In genomic region chr16:85151681-85152080, GRCm38 (mm10) we compare ENCODE assay signal across 11 mouse cellular contexts. TPM values are rescaled to one million over a fixed set of nuclear protein-coding genes. Genes with fewer than 3 reads are reported as not detected.
DNase-seq lines count a peak whose midpoint lies in the region; ATAC-seq and TF ChIP-seq lines count a peak whose summit lies in the region.
"Had no signal": no experiment of that assay in that cellular context is flagged by ENCODE, and none has a peak within 500 bp of the region (broad histone marks: within the 10 kb centered on the region; RNA-seq: fewer than 3 reads in every experiment).

No protein-coding gene starts in this region.

- 26% methylated on average over 7 of the region's 7 CpGs for WGBS in forebrain, embryonic 10.5 days
- 30% methylated on average over 7 of the region's 7 CpGs for WGBS in forebrain, embryonic 14.5 days
- 32% methylated on average over 7 of the region's 7 CpGs for WGBS in lung, embryonic 14.5 days
- WGBS in hindbrain, embryonic 13.5 days: 28% methylated on average over 7 of the region's 7 CpGs
- 26% methylated on average over 7 of the region's 7 CpGs for WGBS in limb, embryonic 14.5 days

- H3K4me3 ChIP-seq in forebrain, embryonic 10.5 days: no peak overlapping the region
- H3K4me3 ChIP-seq in forebrain, embryonic 14.5 days (ENCODE audit: low read depth, low read length): no peak overlapping the region
- no peak overlapping the region for H3K4me3 ChIP-seq in lung, embryonic 14.5 days (ENCODE audit: low read depth, low read length)
- no peak overlapping the region for H3K4me3 ChIP-seq in hindbrain, embryonic 13.5 days
- no peak overlapping the region for H3K4me3 ChIP-seq in limb, embryonic 14.5 days (replicated peaks; ENCODE audit: low read length)

- DNase-seq in forebrain, embryonic 10.5 days (ENCODE audit: extremely low spot score, low spot score): no peak
- DNase-seq in forebrain, embryonic 14.5 days (ENCODE audit: low spot score): no peak
- peak; percentile 48 for DNase-seq in lung, embryonic 14.5 days
- DNase-seq in lung, postnatal 36 days: no peak
- no peak for DNase-seq in limb, embryonic 14.5 days (ENCODE audit: low spot score)
- DNase-seq in right cerebral cortex, adult 2 months (ENCODE audit: low spot score in 2 of 2): no peak
- no peak for DNase-seq in ovary, postnatal 14 days (ENCODE audit: low spot score)
- DNase-seq: cerebellum, postnatal 10 days; gastrocnemius, postnatal 25 days had no signal

- no peak for ATAC-seq in forebrain, embryonic 14.5 days
- no peak for ATAC-seq in lung, embryonic 14.5 days (ENCODE audit: insufficient read depth)
- no peak for ATAC-seq in hindbrain, embryonic 13.5 days (ENCODE audit: low FRiP score)
- 0 out of 2 replicates have a peak, but pooled peaks have one; percentile 14 for ATAC-seq in limb, embryonic 14.5 days (ENCODE audit: low FRiP score, low read depth)
- ATAC-seq: midbrain, embryonic 16.5 days had no signal

- H3K36me3 ChIP-seq in forebrain, embryonic 10.5 days (replicated peaks): peaks cover 14% of the 10 kb centered on the region
- H3K36me3 ChIP-seq in forebrain, embryonic 14.5 days (ENCODE audit: control insufficient read depth, insufficient read depth, low read length): peaks cover 6% of the 10 kb centered on the region
- no peaks in the 10 kb centered on the region for H3K36me3 ChIP-seq in lung, embryonic 14.5 days (ENCODE audit: insufficient read depth)
- peaks cover 5% of the 10 kb centered on the region for H3K36me3 ChIP-seq in hindbrain, embryonic 13.5 days
- H3K36me3 ChIP-seq in limb, embryonic 14.5 days (ENCODE audit: control insufficient read depth, insufficient read depth, low read length): no peaks in the 10 kb centered on the region

- H3K4me1 ChIP-seq in forebrain, embryonic 10.5 days: peaks cover 48% of the 10 kb centered on the region
- H3K4me1 ChIP-seq in forebrain, embryonic 14.5 days (ENCODE audit: control insufficient read depth, insufficient read depth, low read length): peaks cover 2% of the 10 kb centered on the region; the same call in 1 of the 2 replicates
- peaks cover 17% of the 10 kb centered on the region for H3K4me1 ChIP-seq in lung, embryonic 14.5 days (ENCODE audit: insufficient read depth)
- peaks cover 38% of the 10 kb centered on the region for H3K4me1 ChIP-seq in hindbrain, embryonic 13.5 days (replicated peaks)
- H3K4me1 ChIP-seq in limb, embryonic 14.5 days (ENCODE audit: control insufficient read depth, insufficient read depth, low read length): peaks cover 37% of the 10 kb centered on the region

- TF ChIP-seq POLR2A in limb, embryonic 14.5 days (IDR thresholded peaks at IDR 0.05; ENCODE audit: borderline replicate concordance, extremely low read depth, insufficient read depth, insufficient read length): no peak

- peak overlapping the region; percentile 68 for H3K27ac ChIP-seq in forebrain, embryonic 10.5 days
- H3K27ac ChIP-seq in forebrain, embryonic 14.5 days (ENCODE audit: low read depth, low read length): no peak overlapping the region
- H3K27ac ChIP-seq in lung, embryonic 14.5 days (ENCODE audit: low read depth): peak overlapping the region; percentile 55
- peak overlapping the region; percentile 58; the same call in 1 of the 2 replicates for H3K27ac ChIP-seq in hindbrain, embryonic 13.5 days
- no peak overlapping the region for H3K27ac ChIP-seq in limb, embryonic 14.5 days (replicated peaks; ENCODE audit: low read depth, low read length)

- no peak overlapping the region; the same call in 1 of the 2 replicates for H3K9ac ChIP-seq in forebrain, embryonic 14.5 days (ENCODE audit: low read length)
- H3K9ac ChIP-seq in lung, embryonic 14.5 days: no peak overlapping the region
- no peak overlapping the region for H3K9ac ChIP-seq in hindbrain, embryonic 13.5 days
- no peak overlapping the region for H3K9ac ChIP-seq in limb, embryonic 14.5 days (ENCODE audit: low read depth, low read length, severe bottlenecking)

- H3K4me2 ChIP-seq in forebrain, embryonic 14.5 days (ENCODE audit: low read length): no peak overlapping the region
- no peak overlapping the region for H3K4me2 ChIP-seq in lung, embryonic 14.5 days
- no peak overlapping the region for H3K4me2 ChIP-seq in hindbrain, embryonic 13.5 days
- H3K4me2 ChIP-seq in limb, embryonic 14.5 days (replicated peaks; ENCODE audit: low read depth, low read length, severe bottlenecking): no peak overlapping the region

- H3K27me3 ChIP-seq in forebrain, embryonic 10.5 days (ENCODE audit: poor library complexity, severe bottlenecking): no peaks in the 10 kb centered on the region
- H3K27me3 ChIP-seq in forebrain, embryonic 14.5 days (replicated peaks; ENCODE audit: control insufficient read depth, insufficient read depth, low read length): no peaks in the 10 kb centered on the region
- no peaks in the 10 kb centered on the region for H3K27me3 ChIP-seq in lung, embryonic 14.5 days (ENCODE audit: insufficient read depth, low read length)
- H3K27me3 ChIP-seq in hindbrain, embryonic 13.5 days: no peaks in the 10 kb centered on the region
- no peaks in the 10 kb centered on the region for H3K27me3 ChIP-seq in limb, embryonic 14.5 days (ENCODE audit: control insufficient read depth, insufficient read depth, low read length)

- 0 out of 2 replicates have a peak, but pooled peaks cover 5% of the 10 kb centered on the region for H3K9me3 ChIP-seq in forebrain, embryonic 10.5 days
- H3K9me3 ChIP-seq in forebrain, embryonic 14.5 days (replicated peaks; ENCODE audit: control insufficient read depth, low read length): no peaks in the 10 kb centered on the region
- no peaks in the 10 kb centered on the region for H3K9me3 ChIP-seq in lung, embryonic 14.5 days (ENCODE audit: low read depth, low read length)
- no peaks in the 10 kb centered on the region for H3K9me3 ChIP-seq in hindbrain, embryonic 13.5 days
- H3K9me3 ChIP-seq in limb, embryonic 14.5 days (ENCODE audit: control insufficient read depth, low read length): no peaks in the 10 kb centered on the region

- TF ChIP-seq CTCF in lung, embryonic 14.5 days (IDR thresholded peaks at IDR 0.05; ENCODE audit: low read depth): no peak

RNA-seq across cellular contexts. Expression of gene App, which starts 21.9 kb away (rescaled TPM):
- polyA plus RNA-seq in forebrain, embryonic 10.5 days (2016; fragmentation: Nextera tagmentation; extraction: Ambion mirVana): 86.1 and 91.3 TPM in 2 replicates
- polyA plus RNA-seq in forebrain, embryonic 14.5 days (2014; fragmentation: Nextera tagmentation; extraction: Ambion mirVana): 158 and 215 TPM in 2 replicates
- polyA plus RNA-seq in lung, embryonic 14.5 days (2014; fragmentation: Nextera tagmentation; extraction: Ambion mirVana): 229 and 231 TPM in 2 replicates
- 338 and 343 TPM in 2 replicates for polyA plus RNA-seq in hindbrain, embryonic 13.5 days (2015; fragmentation: Nextera tagmentation; extraction: Ambion mirVana)
- 307 and 326 TPM in 2 replicates for polyA plus RNA-seq in limb, embryonic 14.5 days (2012; rRNA removed)
- 206 and 221 TPM in 2 replicates for polyA plus RNA-seq in limb, embryonic 14.5 days (2014; fragmentation: Nextera tagmentation; extraction: Ambion mirVana)

Comparison
In these comparisons a context has a peak if more than half of its experiments do, and no peak if none do; other contexts are left out.
1. H3K27ac ChIP-seq: peak in forebrain, embryonic 10.5 days (single experiment), lung, embryonic 14.5 days (single experiment) and hindbrain, embryonic 13.5 days (single experiment); none in forebrain, embryonic 14.5 days (single experiment) and limb, embryonic 14.5 days (single experiment).